Mouse (Mus musculus) erythroblast, embryonic 14.5 days (primary cell): ENCODE measurements around the gene Gins2.

Experiments used
- GATA1 ChIP-seq: IDR thresholded peaks from 2 replicates; pipeline ENCODE4 v1.6.1; 2012; ENCODE audit warnings: low read length, inconsistent platforms, mixed read lengths
- TAL1 ChIP-seq: IDR thresholded peaks from 3 replicates; pipeline ENCODE4 v1.6.1; 2012; ENCODE audit warnings: low read length, inconsistent platforms, mixed read lengths

DNA sequence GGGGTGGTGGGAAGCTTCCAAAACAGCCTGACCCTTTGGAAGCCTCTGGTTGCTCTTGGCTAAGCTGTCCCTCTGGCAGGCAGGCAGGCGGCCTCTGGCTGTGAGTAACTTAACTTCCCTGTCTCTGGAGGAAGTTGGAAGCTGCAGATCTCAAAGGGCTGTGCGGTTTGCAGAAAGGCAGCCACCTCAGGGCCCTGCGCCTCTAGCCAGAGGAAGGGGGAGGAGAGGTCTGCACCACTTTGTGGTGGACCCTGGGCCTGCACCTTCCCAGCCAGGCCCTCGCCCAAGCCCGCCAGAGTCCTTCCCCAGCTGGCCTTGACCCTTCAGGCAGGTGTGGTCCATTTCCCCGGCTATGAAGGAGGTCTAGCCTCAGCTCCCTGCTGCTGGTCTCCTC lies 49.7 kb downstream of the Gins2 start:
- TF ChIP-seq TAL1 (no peak), GATA1 (no peak)
